Mouse (Mus musculus) E14TG2a.4 (cell line): Measurements from ENCODE around the gene Ablim1.

Experiments used
- H3K27me3 ChIP-seq: 2 replicates; pipeline ENCODE4 v1.6.1; 2014; ENCODE audit warnings: low read length, control low read depth; ENCODE audit not compliant: insufficient read depth
- H3K36me3 ChIP-seq: 2 replicates; pipeline ENCODE4 v1.6.1; 2014; ENCODE audit warnings: low read length, control low read depth; ENCODE audit not compliant: insufficient read depth
- H3K4me1 ChIP-seq: replicated peaks from 2 replicates; pipeline ENCODE4 v1.6.1; 2014; ENCODE audit warnings: low read depth, low read length, control low read depth
- H3K4me3 ChIP-seq: replicated peaks from 2 replicates; pipeline ENCODE4 v1.5.1; 2014; ENCODE audit warnings: mild to moderate bottlenecking, low read length
- H3K9me3 ChIP-seq: 2 replicates; pipeline ENCODE4 v1.6.1; 2014; ENCODE audit warnings: low read length, control low read depth
- CTCF ChIP-seq: conservative IDR thresholded peaks from 2 replicates; pipeline ENCODE4 v1.5.1; 2014; ENCODE audit warnings: low read length
- NANOG ChIP-seq: IDR thresholded peaks from 2 replicates; pipeline ENCODE4 v1.6.1; 2014; ENCODE audit warnings: borderline replicate concordance, low read length, mixed read lengths
- POU5F1 ChIP-seq: IDR thresholded peaks from 2 replicates; pipeline ENCODE4 v1.6.1; 2014; ENCODE audit warnings: low read length, borderline replicate concordance

The Ablim1 gene

GRCm38 (mm10) chr19:57358836-57359598 lies 44.3 kb upstream of the Ablim1 start:
- TF ChIP-seq CTCF: no peak
- no peak for TF ChIP-seq NANOG
- no peak for TF ChIP-seq POU5F1
- H3K4me1 ChIP-seq: peaks cover 65% of the 10 kb centered on the region
- no peaks in the 10 kb centered on the region for H3K36me3 ChIP-seq
- no peaks in the 10 kb centered on the region for H3K27me3 ChIP-seq
- no peaks in the 10 kb centered on the region for H3K9me3 ChIP-seq
- peak overlapping the region; percentile 96 for H3K4me3 ChIP-seq

GRCm38 (mm10) chr19:57358322-57358721 lies 43.6 kb upstream of the Ablim1 start:
- peak overlapping the region; percentile 96 for H3K4me3 ChIP-seq
- peaks cover 64% of the 10 kb centered on the region for H3K4me1 ChIP-seq
- no peaks in the 10 kb centered on the region for H3K9me3 ChIP-seq
- no peak for TF ChIP-seq POU5F1
- peak; percentile 46 for TF ChIP-seq CTCF
- no peaks in the 10 kb centered on the region for H3K27me3 ChIP-seq
- H3K36me3 ChIP-seq: no peaks in the 10 kb centered on the region

GRCm38 (mm10) chr19:57357811-57358210 lies 43.1 kb upstream of the Ablim1 start:
- no peaks in the 10 kb centered on the region for H3K27me3 ChIP-seq
- H3K36me3 ChIP-seq: no peaks in the 10 kb centered on the region
- H3K9me3 ChIP-seq: no peaks in the 10 kb centered on the region
- TF ChIP-seq CTCF: no peak
- no peak for TF ChIP-seq NANOG
- H3K4me3 ChIP-seq: peak overlapping the region; percentile 96
- H3K4me1 ChIP-seq: peaks cover 64% of the 10 kb centered on the region

GRCm38 (mm10) chr19:57357244-57357643 lies 42.5 kb upstream of the Ablim1 start:
- Histone ChIP-seq H3K36me3 (no peaks in the 10 kb centered on the region), H3K9me3 (no peaks in the 10 kb centered on the region), H3K4me3 (peak overlapping the region; percentile 96), H3K4me1 (peaks cover 64% of the 10 kb centered on the region), H3K27me3 (no peaks in the 10 kb centered on the region)
- TF ChIP-seq NANOG (no peak), POU5F1 (no peak), CTCF (no peak)

- Histone ChIP-seq H3K4me1 (peaks cover 62% of the 10 kb centered on the region), H3K36me3 (no peaks in the 10 kb centered on the region)
Observed at GRCm38 (mm10) chr19:57356273-57356672, 41.6 kb upstream of the Ablim1 start.

DNA sequence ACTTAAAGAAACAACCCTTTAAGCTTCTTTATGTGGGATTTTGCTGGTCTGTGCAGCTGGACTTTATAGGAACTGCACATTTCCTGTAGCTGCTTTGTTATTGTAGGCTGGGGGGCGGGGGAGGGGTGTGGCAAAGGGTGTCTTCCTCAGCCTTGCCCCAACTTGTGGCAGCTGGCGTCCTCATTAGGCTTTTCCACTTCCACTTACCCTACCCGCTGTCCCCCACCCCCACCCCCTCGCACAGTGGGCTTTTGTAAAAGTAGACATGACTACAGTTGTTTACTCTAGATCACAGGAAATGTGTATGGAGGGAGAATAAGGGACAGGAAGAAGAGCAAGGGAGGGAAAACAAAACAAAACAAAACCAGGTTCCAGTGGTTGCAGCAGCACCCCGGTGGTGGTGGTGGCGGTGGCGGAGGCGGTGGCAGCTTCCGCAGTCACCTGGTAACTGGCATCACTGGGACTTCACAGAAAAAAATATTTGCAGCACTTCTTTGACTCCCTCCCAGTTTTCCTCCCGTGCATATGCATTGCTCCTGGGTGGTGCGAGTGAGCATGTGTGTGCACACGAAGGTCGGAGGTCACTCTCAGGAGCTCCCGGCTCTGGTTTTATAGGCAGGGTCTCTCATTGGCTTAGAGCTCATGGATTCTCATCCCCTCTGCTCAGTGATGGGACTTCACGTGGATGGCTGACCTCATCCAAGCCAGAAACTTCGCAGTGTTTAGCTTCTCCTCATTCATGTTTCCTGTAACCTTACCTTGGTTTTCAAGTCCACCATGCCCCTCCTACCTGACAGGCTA lies 40.9 kb upstream of the Ablim1 start:
- Histone ChIP-seq H3K27me3 (no peaks in the 10 kb centered on the region), H3K4me3 (no peak overlapping the region; the same call in 1 of the 2 replicates), H3K9me3 (no peaks in the 10 kb centered on the region), H3K36me3 (no peaks in the 10 kb centered on the region), H3K4me1 (peaks cover 62% of the 10 kb centered on the region)
- TF ChIP-seq POU5F1: no peak
- no peak for TF ChIP-seq CTCF
- TF ChIP-seq NANOG: no peak

More at GRCm38 (mm10) chr19:57356273-57356672, 41.6 kb upstream of the Ablim1 start:
- Histone ChIP-seq H3K9me3 (no peaks in the 10 kb centered on the region), H3K4me3 (no peak overlapping the region; the same call in 1 of the 2 replicates), H3K27me3 (no peaks in the 10 kb centered on the region)
- no peak for TF ChIP-seq POU5F1
- TF ChIP-seq CTCF: no peak
- no peak for TF ChIP-seq NANOG

DNA sequence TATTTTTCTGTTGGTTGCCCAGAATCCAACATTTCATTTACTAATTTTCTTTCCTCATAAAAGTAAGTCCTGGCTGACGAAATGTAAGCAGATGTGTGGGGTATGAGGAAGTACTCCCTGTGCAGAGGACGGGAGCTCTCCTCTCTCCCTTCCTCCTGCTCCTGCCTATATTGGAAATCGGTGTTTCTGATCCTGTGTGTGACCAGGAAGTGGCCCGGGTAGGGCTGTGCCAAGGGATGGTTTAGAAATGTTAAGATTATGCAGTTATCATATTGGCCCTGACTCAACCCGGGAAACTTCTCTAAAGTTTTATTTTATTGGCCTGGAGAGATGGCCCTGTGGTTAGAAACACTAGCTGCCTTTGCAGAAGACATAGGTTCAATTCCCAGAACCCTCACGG lies 40.0 kb upstream of the Ablim1 start:
- no peak overlapping the region for H3K4me3 ChIP-seq
- TF ChIP-seq CTCF (no peak), POU5F1 (no peak), NANOG (no peak)
- H3K4me1 ChIP-seq: peaks cover 60% of the 10 kb centered on the region
- H3K27me3 ChIP-seq: no peaks in the 10 kb centered on the region
- no peaks in the 10 kb centered on the region for H3K9me3 ChIP-seq
- no peaks in the 10 kb centered on the region for H3K36me3 ChIP-seq

DNA sequence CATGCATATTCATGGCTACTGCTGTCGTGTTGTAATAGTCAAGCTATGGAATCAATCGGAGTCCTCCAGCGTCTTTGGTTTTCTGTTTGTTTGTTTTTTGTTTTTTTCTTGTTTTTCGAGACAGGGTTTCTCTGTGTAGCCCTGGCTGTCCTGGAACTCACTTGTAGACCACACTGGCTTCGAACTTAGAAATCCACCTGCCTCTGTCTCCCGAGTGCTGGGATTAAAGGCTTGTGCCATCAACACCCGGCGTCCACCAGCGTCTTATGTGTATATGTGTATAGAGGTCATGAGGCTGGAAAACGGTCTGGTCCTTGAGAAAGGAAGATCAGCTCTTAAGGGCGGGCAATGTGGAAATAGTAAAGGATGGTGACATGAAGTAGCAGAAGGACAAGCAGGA lies 39.3 kb upstream of the Ablim1 start:
- Histone ChIP-seq H3K9me3 (no peaks in the 10 kb centered on the region), H3K27me3 (no peaks in the 10 kb centered on the region), H3K4me3 (no peak overlapping the region), H3K4me1 (peaks cover 54% of the 10 kb centered on the region), H3K36me3 (no peaks in the 10 kb centered on the region)
- no peak for TF ChIP-seq CTCF
- TF ChIP-seq NANOG: no peak
- no peak; the same call in 1 of the 2 replicates for TF ChIP-seq POU5F1

DNA sequence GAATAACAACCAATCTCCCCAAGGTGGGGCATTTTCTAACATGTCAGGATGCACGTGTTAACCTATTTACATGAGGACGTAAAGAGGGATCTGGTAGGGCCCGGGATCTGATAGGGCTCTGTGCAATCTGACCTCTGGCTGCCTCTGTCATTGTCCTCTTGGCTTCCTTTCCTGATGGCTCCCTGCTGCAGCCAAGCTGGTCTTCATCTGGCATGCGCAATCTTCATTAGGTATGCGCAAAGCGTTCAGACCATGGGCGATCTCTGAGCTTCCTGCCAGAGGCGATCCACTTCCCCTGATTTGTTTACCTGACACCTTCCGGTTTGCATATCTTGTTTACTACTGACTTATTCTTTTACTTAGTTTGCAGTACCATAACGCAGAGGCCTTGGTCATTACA lies 38.5 kb upstream of the Ablim1 start:
- H3K9me3 ChIP-seq: no peaks in the 10 kb centered on the region
- H3K36me3 ChIP-seq: no peaks in the 10 kb centered on the region
- TF ChIP-seq CTCF: no peak
- TF ChIP-seq POU5F1: no peak
- TF ChIP-seq NANOG: no peak
- peaks cover 48% of the 10 kb centered on the region for H3K4me1 ChIP-seq
- no peak overlapping the region for H3K4me3 ChIP-seq
- H3K27me3 ChIP-seq: no peaks in the 10 kb centered on the region
